Mouse (Mus musculus) thymus, postnatal 10 days (tissue): ENCODE measurements at regions not wholly inside any gene's neighbourhood (a gene's known extent, or its start where the extent isn't known, plus 50 kb on each side); places are given as distances from the start of the nearest gene placed in this dataset.

Experiments used
- DNase-seq, 2 experiments: peaks; one replicate each; pipeline ENCODE4 v3.0.0; 2021; ENCODE audit warnings: low spot score in 2 of 2

GRCm38 (mm10) chr10:81996742-81997536, 51.0 kb upstream of the Zfp873 start:
- DNase-seq: peak; percentile 73 to 80
